Mouse (Mus musculus) spleen, adult 2 months (tissue): ENCODE measurements around the gene Ehd2. TPM values are rescaled to one million over a fixed set of nuclear protein-coding genes. Genes with fewer than 3 reads are reported as not detected.

ENCODE experiments used
- DNase-seq, 2 experiments: peaks; one replicate each; pipeline versions ENCODE4 v3.0.0 to v3.0.0-alpha.2; 2012 to 2021; ENCODE audit warnings: low spot score in 2 of 2, low read depth in 1 of 2
- H3K27ac ChIP-seq: fragments of 200-500 bp; 2 replicates; pipeline ENCODE4 v1.5.1; 2012; ENCODE audit warnings: low read length, inconsistent platforms; ENCODE audit not compliant: insufficient read depth
- H3K27me3 ChIP-seq: fragments of 200-500 bp; 2 replicates; pipeline ENCODE4 v1.6.1; 2012; ENCODE audit warnings: mild to moderate bottlenecking, moderate library complexity, low read length, inconsistent platforms; ENCODE audit not compliant: control insufficient read depth, insufficient read depth
- H3K36me3 ChIP-seq: fragments of 200-500 bp; 2 replicates; pipeline ENCODE4 v1.6.1; 2012; ENCODE audit warnings: mild to moderate bottlenecking, low read length, inconsistent platforms; ENCODE audit not compliant: control insufficient read depth, insufficient read depth
- H3K4me1 ChIP-seq: fragments of 200-500 bp; 2 replicates; pipeline ENCODE4 v1.6.1; 2011; ENCODE audit warnings: inconsistent platforms; ENCODE audit not compliant: control insufficient read depth, insufficient read depth, insufficient read length
- H3K4me3 ChIP-seq: fragments of 200-500 bp; 2 replicates; pipeline ENCODE4 v1.5.1; 2011; ENCODE audit warnings: mild to moderate bottlenecking, inconsistent platforms; ENCODE audit not compliant: insufficient read depth, insufficient read length; ENCODE audit errors: extremely low read depth
- CTCF ChIP-seq: fragments of 200-500 bp; IDR thresholded peaks from 2 replicates; pipeline ENCODE4 v1.5.1; 2011; ENCODE audit warnings: mild to moderate bottlenecking, inconsistent platforms; ENCODE audit not compliant: insufficient read depth, insufficient read length, insufficient replicate concordance; ENCODE audit errors: extremely low read depth
- POLR2A ChIP-seq: fragments of 200-500 bp; IDR thresholded peaks from 2 replicates; pipeline ENCODE4 v1.6.1; 2011; ENCODE audit warnings: low read depth, low read length, inconsistent platforms
- WGBS: fragments of 180-500 bp; shearing (Covaris S2); methylation state at CpG from one replicate; pipeline ENCODE4 v1.1.7; 2018; 5-methylcytosine and 5-hydroxymethylcytosine counted together
- polyA plus RNA-seq: library from polyadenylated mRNA; depleted of rRNA; stranded (reverse); fragments of >200 nt; gene quantifications from 2 replicates; pipeline ENCODE4 v1.2.3, GENCODE M21; 2012; rRNA removed

Ehd2 gene
- polyA plus RNA-seq, 1 experiment = 17.2 TPM

- no peaks in the 10 kb centered on the region; the same call in 1 of the 2 replicates for H3K4me1 ChIP-seq
- DNase-seq = peak; percentile 21 to 37
- WGBS = 18% methylated on average over 2 of the region's 2 CpGs
- TF ChIP-seq CTCF = peak; percentile 36; the same call in 1 of the 2 replicates
- TF ChIP-seq POLR2A = no peak
- H3K4me3 ChIP-seq = no peak overlapping the region
- no peaks in the 10 kb centered on the region for H3K27me3 ChIP-seq
- no peak overlapping the region for H3K27ac ChIP-seq
- H3K36me3 ChIP-seq = peaks cover 5% of the 10 kb centered on the region
These were observed 53.1 kb downstream of the Ehd2 start for GRCm38 (mm10) chr7:15914252-15914651.

DNA sequence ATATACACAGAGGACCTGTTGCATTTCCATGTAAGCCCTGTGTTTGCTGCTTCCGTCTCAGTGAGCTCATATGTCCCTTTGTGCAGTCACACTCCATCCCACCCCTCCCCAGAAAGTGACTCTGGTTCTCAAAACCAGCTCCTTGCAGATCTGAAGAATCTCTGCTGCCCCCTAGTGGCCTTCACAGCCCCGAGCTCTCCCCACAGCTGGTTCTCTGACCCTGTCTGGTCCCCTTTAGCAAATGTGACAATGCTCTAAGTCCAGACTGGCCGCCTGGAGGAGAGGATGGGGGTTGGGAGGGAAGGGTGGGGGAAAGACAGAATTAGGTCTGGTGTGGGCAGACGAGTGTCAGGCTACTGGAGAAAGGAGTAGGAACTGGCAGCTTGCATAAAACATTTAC, 55.2 kb downstream of the Ehd2 start:
- DNase-seq = peak; percentile 50 to 63

GRCm38 (mm10) chr7:15910521-15910920, 56.8 kb downstream of the Ehd2 start:
- TF ChIP-seq POLR2A (no peak), CTCF (no peak)
- Histone ChIP-seq H3K4me1 (no peaks in the 10 kb centered on the region; the same call in 1 of the 2 replicates), H3K36me3 (no peaks in the 10 kb centered on the region), H3K27ac (no peak overlapping the region), H3K27me3 (no peaks in the 10 kb centered on the region), H3K4me3 (no peak overlapping the region)
- WGBS = 81% methylated on average over 5 of the region's 5 CpGs
- DNase-seq = no peak

More for the DNA sequence above, 55.2 kb downstream of the Ehd2 start:
- peaks cover 2% of the 10 kb centered on the region; the same call in 1 of the 2 replicates for H3K36me3 ChIP-seq
- 2% methylated on average over 4 of the region's 4 CpGs for WGBS
- no peaks in the 10 kb centered on the region for H3K27me3 ChIP-seq
- no peak overlapping the region for H3K4me3 ChIP-seq
- no peaks in the 10 kb centered on the region; the same call in 1 of the 2 replicates for H3K4me1 ChIP-seq
- TF ChIP-seq CTCF (peak; percentile 80; the same call in 1 of the 2 replicates), POLR2A (no peak)
- no peak overlapping the region for H3K27ac ChIP-seq

GRCm38 (mm10) chr7:15907971-15908590, 59.3 kb downstream of the Ehd2 start:
- 81% methylated on average over 8 of the region's 8 CpGs for whole genome bisulfite sequencing
- Histone ChIP-seq H3K27ac (no peak overlapping the region), H3K4me1 (no peaks in the 10 kb centered on the region; the same call in 1 of the 2 replicates), H3K4me3 (no peak overlapping the region), H3K36me3 (no peaks in the 10 kb centered on the region), H3K27me3 (no peaks in the 10 kb centered on the region)
- DNase-seq = no peak
- TF ChIP-seq POLR2A (no peak), CTCF (no peak)

DNA sequence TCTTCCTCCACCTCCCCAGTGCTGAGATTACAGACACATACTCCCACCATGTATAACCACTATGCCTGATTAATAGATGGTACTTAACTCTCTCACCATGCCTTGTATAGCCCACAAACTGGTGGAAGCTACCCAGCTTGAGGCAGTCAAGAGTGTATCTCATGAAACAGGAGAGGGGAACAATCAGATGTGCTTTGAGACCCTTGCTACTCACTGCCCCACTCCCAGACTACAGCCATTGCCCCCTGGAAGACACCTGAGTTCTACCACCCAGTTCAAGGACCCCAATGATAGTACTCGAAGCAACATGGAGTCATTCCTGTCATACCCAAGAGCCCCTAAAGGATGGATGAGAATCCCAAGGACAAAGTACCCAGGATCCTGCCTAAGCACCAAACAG, 60.8 kb downstream of the Ehd2 start:
- H3K4me1 ChIP-seq = no peaks in the 10 kb centered on the region; the same call in 1 of the 2 replicates
- no peak overlapping the region for H3K4me3 ChIP-seq
- DNase-seq = no peak
- 91% methylated on average over 1 of the region's 1 CpGs for WGBS
- H3K27me3 ChIP-seq = no peaks in the 10 kb centered on the region
- no peak overlapping the region for H3K27ac ChIP-seq
- no peaks in the 10 kb centered on the region for H3K36me3 ChIP-seq
- TF ChIP-seq POLR2A = no peak
- TF ChIP-seq CTCF = no peak

DNA sequence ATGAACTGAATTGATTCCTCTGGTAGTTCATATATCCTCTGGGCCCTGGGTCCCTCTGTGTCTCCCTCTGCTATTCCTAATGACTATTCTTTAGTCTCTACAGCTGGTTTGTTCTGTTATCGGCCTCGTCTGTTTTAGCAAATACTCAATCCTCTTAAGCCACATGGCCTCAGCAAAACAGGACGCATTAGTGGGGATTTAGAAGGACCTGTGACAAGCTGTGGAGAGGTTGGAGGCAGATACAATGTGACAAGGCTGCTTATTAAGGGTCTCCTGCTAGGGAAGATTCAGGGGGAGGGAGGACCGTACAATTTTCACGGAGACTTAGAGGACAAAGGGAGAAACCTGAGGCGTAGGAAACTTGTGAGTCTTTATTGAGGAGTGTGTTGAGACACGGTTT, 61.5 kb downstream of the Ehd2 start:
- Histone ChIP-seq H3K27me3 (no peaks in the 10 kb centered on the region), H3K4me3 (no peak overlapping the region), H3K36me3 (no peaks in the 10 kb centered on the region), H3K4me1 (no peaks in the 10 kb centered on the region; the same call in 1 of the 2 replicates), H3K27ac (no peak overlapping the region)
- no peak for TF ChIP-seq POLR2A
- no peak for TF ChIP-seq CTCF
- 86% methylated on average over 7 of the region's 7 CpGs for WGBS
- DNase-seq = no peak

GRCm38 (mm10) chr7:15901366-15902048, 65.9 kb downstream of the Ehd2 start:
- 59% methylated on average over 9 of the region's 9 CpGs for WGBS

More at GRCm38 (mm10) chr7:15901366-15902048, 65.9 kb downstream of the Ehd2 start:
- Histone ChIP-seq H3K27ac (no peak overlapping the region), H3K4me3 (no peak overlapping the region), H3K36me3 (no peaks in the 10 kb centered on the region), H3K4me1 (no peaks in the 10 kb centered on the region), H3K27me3 (no peaks in the 10 kb centered on the region)
- no peak for DNase-seq
- no peak for TF ChIP-seq CTCF
- no peak for TF ChIP-seq POLR2A

Other genes with a start within 250 kb of the Ehd2 start
- not detected in 2 replicates for gene Obox5, start 217.4 kb downstream of the Ehd2 start, polyA plus RNA-seq
- gene Obox6, start 127.9 kb downstream of the Ehd2 start, polyA plus RNA-seq = not detected in 2 replicates
- not detected in 2 replicates for gene Crx, start 87.6 kb downstream of the Ehd2 start, polyA plus RNA-seq
- not detected in 2 replicates for gene Crxos, start 85.0 kb downstream of the Ehd2 start, polyA plus RNA-seq
- 210 and 358 TPM in 2 replicates for gene Selenow, start 45.2 kb downstream of the Ehd2 start, polyA plus RNA-seq
- gene Nop53, start 21.5 kb downstream of the Ehd2 start, polyA plus RNA-seq = 147 and 203 TPM in 2 replicates
- 40.4 and 50.6 TPM in 2 replicates for gene Bicra, start 80.4 kb upstream of the Ehd2 start, polyA plus RNA-seq
- 0.02 and 0.05 TPM in 2 replicates for gene Zfp541, start 94.2 kb upstream of the Ehd2 start, polyA plus RNA-seq
- gene Napa, start 130.9 kb upstream of the Ehd2 start, polyA plus RNA-seq = 150 and 151 TPM in 2 replicates
- 23.2 and 25.8 TPM in 2 replicates for gene Kptn, start 152.3 kb upstream of the Ehd2 start, polyA plus RNA-seq
- 1.2 and 2.5 TPM in 2 replicates for gene Slc8a2, start 162.3 kb upstream of the Ehd2 start, polyA plus RNA-seq
- gene Meis3, start 207.5 kb upstream of the Ehd2 start, polyA plus RNA-seq = 21.9 and 28.7 TPM in 2 replicates